Mouse (Mus musculus): ENCODE measurements around the gene Lingo3.
"Not testable (repeated sequence)": the region's sequence is repeated elsewhere in the genome, so short reads cannot be mapped to it uniquely, and the experiment has no call there.

Gene Lingo3

DNA sequence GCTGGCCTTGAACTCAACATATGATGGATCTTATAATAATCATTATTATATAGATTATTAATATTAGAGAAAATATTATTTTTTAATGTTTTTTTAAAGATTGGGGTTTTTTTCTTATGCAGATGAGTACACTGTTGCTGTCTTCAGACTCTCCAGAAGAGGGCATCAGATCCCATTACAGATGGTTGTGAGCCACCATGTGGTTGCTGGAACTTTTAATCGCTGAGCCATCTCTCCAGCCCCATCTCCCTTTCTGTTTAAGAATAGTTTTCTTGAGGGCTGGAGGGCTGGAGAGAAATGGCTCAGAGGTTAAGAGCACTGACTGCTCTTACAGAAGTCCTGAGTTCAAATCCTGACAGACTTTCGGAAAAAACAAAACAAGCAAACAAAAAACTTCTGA, 21.8 kb downstream of the Lingo3 start:
- peak; percentile 59 for DNase-seq (ENCODE audit: low read depth, low spot score)

- DNase-seq (ENCODE audit: low read depth, low spot score) = no peak
Measured at GRCm38 (mm10) chr10:80819406-80819805, 24.4 kb downstream of the Lingo3 start.

DNA sequence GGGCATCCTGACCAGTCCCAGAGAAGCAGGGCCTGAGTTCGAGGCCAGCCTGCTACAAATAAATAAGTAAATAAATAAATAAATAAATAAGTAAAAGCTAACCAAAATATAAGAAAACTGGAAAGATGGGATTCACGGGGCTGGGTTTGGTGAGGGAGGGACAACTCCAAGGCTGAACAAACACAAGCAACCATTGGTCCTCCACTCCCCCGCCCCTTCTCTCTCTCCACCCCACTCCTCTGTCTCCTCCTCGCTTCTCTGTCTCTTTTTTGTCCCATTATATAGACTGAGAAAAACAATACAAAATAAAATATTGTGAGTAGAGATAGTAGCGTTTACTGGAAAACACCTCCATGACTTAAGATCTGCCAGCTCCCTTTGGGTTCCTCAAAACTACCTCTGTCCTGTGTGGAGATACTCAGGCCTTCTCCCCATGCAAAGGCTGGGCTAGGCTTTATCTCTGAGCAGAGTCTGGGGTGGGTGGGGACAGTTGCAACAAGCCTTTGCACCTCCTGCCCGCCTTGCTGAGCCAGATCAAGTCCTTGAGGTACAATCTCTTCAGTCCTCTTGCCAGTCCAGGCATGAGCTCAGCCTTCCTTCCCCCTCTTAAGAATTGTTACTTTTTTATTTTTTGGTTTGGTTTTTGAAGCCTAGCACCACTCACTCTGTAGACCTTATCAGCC, 25.1 kb downstream of the Lingo3 start:
- no peak for DNase-seq (ENCODE audit: low read depth, low spot score)

DNA sequence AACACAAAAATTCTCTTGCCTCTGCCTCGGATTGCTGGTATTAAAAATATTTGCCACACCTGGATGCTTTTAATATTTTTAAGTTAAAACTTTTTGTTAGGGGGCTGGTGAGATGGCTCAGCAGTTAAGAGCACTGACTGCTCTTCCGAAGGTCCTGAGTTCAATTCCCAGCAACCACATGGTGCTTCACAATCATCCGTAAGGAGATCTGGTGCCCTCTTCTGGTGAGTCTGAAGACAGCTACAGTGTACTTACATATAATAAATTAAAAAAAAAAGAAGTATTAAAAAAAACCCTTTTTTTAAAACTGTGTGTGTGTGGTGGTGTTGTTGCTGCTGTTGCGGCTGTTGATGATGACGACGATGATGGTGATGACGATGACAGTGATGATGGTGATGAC, 25.9 kb downstream of the Lingo3 start:
- DNase-seq (ENCODE audit: low read depth, low spot score) = peak; percentile 62

- no peak for DNase-seq (ENCODE audit: low read depth, low spot score)
Measured at GRCm38 (mm10) chr10:80817164-80817563, 26.7 kb downstream of the Lingo3 start.

DNA sequence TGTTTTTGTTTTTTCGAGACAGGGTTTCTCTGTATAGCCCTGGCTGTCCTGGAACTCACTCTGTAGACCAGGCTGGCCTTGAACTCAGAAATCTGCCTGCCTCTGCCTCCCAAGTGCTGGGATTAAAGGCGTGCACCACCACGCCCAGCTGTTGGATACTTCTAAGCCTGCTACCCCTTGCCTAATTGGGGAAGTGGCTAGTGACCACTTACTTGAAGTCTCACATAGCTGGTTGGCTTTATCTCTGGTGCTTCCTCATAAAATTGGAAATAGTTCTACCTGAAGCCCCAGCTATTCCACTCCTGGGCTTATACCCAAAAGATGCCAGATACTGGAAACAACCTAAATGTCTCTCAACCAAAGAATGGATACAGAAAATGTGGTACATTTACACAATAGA, 27.5 kb downstream of the Lingo3 start:
- not testable (repeated sequence) for DNase-seq (ENCODE audit: low read depth, low spot score)

- DNase-seq (ENCODE audit: low read depth, low spot score) = no peak
Measured at GRCm38 (mm10) chr10:80814800-80815199, 29.0 kb downstream of the Lingo3 start.

DNA sequence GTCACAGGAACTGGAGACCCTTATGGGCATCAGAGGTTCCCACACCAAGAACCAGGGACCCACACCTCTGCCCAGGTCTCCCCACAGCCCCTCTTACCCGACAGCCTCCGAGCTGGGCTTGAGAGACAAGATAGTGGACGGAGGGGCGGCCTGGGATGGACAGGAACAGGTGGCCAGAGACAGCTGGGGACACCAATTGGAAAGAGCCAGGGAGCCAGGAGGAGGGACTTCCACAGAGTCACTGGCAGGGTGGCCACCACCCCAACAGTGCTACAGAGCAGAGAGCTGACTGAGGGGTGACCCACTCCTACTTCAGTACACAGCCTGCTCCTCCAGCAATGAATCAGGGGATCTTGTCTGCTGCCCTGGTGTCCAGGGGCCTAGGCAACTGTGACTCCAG, 30.5 kb downstream of the Lingo3 start, which contains the start of gene Jsrp1:
TSS of gene Jsrp1 (minus strand) at position 133 of the 400 bp plus-strand sequence.
- no peak for DNase-seq (ENCODE audit: low read depth, low spot score)

DNA sequence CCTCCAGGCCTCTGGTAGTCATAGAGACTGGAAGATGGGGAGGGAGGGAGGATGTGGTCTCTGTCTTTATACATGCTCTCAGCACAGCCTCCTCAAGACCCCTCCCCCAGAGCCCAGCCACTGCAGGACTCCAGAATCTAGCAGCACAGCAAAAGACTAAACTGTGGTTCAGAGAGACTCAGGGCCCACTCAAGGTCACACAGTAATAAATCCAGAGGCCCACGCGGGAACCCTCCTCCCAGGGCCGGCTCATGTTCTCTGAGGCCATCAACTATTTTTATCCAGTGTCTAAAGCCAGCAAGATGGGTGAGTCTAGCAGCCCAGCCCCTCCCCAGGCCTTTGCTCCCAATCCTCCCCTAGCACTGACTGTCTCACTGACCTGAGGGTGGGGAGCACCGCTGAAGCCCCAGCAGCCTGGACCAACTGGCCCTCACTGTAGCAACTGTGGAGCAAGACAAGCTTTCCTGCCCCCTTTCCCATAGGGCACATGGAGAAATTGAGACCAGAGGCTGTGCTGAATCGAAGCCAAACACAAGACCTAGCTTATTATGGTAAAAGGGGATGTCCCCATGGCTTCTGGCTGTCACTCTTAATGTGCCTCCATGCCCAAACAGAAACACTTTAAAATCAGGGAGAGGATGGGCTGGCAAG, 31.3 kb downstream of the Lingo3 start:
- DNase-seq (ENCODE audit: low read depth, low spot score) = no peak

DNA sequence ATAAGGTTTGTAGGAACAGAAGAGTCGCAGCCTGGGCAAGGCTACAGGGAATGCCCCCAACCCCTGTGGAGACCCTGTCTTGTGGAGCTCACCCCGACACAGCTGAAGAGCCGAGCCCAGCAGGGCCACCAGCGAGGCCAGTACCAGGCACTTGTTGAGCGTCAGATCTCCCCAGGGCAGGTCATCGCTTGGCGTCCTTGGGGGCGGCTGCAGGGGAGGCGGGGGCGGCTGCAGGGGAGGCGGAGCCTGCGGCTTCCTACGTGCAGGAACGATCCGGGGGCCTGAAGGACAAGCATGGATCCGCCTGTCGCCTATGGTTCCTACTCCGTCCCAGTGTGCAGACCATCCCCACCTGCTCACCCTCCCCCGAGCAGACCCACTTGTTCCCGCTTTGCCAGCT, 33.8 kb downstream of the Lingo3 start:
- no peak for DNase-seq (ENCODE audit: low read depth, low spot score)

- no peak for DNase-seq (ENCODE audit: low read depth, low spot score)
Measured at GRCm38 (mm10) chr10:80808985-80809632, 34.7 kb downstream of the Lingo3 start.

DNA sequence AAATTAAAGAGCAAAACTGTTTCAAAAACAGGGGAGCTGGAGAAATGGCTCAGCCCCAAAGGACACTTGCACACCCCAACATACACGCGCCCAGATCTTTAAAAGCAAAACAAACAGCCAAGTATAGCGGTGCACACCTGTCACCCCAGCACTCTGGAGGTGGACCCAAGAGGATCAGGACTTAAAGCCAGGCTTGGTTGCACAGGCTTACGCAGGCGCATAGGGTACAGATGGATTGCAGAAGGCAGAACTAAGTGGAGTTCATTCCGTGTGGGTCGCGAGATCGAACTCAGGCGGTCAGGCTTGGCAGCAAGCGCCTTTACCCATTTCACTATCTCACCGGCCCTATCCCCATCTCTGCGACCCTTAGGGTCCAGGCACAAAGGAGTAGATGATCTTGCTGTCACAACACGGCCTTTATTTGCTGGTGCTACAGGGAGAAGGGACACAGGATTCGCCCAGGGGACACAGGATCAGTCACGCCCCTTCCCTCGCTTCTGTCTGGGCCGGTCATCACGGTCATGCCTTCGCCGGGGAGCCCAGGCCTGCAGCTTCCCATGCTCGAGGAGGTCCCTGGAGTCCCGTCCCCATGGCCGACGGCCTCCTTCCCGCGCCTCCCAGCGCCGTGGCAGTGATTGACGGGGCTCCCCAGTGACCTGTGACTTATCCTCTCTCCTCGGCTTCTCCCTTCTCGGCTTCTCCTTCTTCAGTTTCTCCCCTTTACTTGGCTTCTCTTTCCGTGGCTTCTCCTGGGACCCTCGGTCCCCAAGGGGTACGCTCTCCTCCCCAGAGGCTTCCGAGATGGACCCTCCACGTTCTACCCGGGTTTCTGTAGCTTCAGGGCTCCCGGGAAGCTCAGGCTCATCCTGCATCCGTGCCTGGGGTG, 35.5 kb downstream of the Lingo3 start:
- no peak for DNase-seq (ENCODE audit: low read depth, low spot score)

- no peak for DNase-seq (ENCODE audit: low read depth, low spot score)
Measured at GRCm38 (mm10) chr10:80807057-80807627, 36.7 kb downstream of the Lingo3 start.

DNA sequence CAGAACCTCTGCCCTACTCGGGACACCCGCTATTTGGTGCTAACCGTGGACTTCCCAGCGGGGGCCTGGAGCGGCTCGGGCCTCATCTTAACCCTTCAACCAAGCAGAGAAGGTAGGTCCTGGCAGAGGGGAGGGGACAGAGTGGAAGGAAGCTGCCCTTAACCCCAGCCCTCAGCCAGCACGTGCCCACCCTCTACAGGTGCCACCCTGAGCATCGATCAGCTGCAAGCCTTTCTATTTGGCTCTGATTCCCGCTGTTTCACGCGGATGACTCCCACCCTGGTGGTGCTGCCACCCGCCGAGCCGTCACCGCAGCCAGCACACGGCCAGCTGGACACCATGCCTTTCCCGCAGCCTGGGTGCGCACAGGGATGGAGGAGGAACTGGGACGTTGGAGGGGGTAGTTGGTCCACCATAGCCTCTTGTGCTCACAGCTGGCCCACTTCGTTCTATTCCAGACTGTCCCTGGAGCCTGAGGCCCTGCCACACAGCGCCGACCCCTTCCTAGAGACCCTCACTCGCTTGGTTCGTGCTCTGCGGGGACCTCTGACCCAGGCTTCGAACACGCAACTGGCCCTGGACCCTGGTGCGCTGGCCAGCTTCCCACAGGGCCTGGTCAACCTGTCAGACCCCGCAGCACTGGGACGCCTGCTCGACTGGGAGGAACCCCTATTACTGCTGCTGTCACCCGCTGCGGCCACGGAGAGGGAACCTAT, 37.3 kb downstream of the Lingo3 start:
- no peak for DNase-seq (ENCODE audit: low read depth, low spot score)

GRCm38 (mm10) chr10:80805925-80806324, 37.9 kb downstream of the Lingo3 start:
- DNase-seq (ENCODE audit: low read depth, low spot score) = peak; percentile 58

- DNase-seq (ENCODE audit: low read depth, low spot score) = no peak
Measured at GRCm38 (mm10) chr10:80805322-80805721, 38.5 kb downstream of the Lingo3 start.

- DNase-seq (ENCODE audit: low read depth, low spot score) = no peak
Measured at GRCm38 (mm10) chr10:80804916-80805315, 38.9 kb downstream of the Lingo3 start, which contains the start of gene Amh. Gene Amh (plus strand): TSS chr10:80805243.

GRCm38 (mm10) chr10:80804340-80804739, 39.5 kb downstream of the Lingo3 start:
- no peak for DNase-seq (ENCODE audit: low read depth, low spot score)

- no peak for DNase-seq (ENCODE audit: low read depth, low spot score)
Measured at GRCm38 (mm10) chr10:80802996-80803395, 40.8 kb downstream of the Lingo3 start.

- DNase-seq (ENCODE audit: low read depth, low spot score) = no peak
Measured at GRCm38 (mm10) chr10:80802204-80802912, 41.5 kb downstream of the Lingo3 start.
